Mouse (Mus musculus): ENCODE data around the gene Gm4871.
A peak's percentile ranks its signal among the peaks of the same experiment; 100 is the strongest.
"Not testable (repeated sequence)": the region's sequence is repeated elsewhere in the genome, so short reads cannot be mapped to it uniquely, and the experiment has no call there.

Gene Gm4871

DNA sequence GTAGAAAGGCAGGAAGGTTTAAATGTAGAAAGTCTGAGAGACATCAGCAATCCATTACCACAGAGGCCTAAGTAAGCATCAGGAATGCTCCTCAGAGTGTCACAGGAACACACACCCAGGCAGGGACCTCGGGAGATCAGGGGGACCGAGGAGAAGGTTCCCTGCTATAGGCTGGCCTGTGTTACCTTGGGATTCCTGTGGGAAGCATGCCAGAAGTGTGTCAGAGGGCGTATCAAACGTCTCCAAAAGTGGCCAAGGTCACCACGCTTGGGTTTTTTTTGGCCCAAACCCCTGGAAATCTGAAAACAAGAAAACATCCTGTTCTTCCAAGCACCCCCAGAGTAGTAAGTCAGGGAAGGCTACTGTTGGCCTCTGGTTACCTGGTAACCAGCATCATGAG, at the start of gene Gm4871:
TSS of gene Gm4871 (minus strand) at position 364 of the 400 bp plus-strand sequence.
- not testable (repeated sequence) for DNase-seq

GRCm38 (mm10) chr5:145081866-145082613, 49.5 kb upstream of the Gm4871 start:
- DNase-seq, result no peak

DNA sequence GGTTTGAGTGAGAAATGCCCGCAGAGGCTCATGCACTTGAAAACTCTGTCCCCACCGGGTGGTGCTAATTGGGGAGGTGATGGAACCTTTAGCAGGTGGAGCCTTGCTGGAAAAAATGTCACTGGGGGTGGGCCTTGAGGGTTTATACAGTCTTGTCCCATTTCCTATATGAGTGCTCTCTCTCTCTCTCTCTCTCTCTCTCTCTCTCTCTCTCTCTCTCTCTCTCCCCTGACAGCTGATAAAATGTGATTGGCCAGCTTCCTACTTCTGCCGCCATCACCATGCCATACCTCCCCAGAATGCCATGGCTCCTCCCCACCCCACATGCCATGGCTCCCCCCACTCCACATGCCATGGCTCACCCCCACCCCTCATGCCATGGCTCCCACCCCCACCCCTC, 42.5 kb upstream of the Gm4871 start:
- no peak for DNase-seq

DNA sequence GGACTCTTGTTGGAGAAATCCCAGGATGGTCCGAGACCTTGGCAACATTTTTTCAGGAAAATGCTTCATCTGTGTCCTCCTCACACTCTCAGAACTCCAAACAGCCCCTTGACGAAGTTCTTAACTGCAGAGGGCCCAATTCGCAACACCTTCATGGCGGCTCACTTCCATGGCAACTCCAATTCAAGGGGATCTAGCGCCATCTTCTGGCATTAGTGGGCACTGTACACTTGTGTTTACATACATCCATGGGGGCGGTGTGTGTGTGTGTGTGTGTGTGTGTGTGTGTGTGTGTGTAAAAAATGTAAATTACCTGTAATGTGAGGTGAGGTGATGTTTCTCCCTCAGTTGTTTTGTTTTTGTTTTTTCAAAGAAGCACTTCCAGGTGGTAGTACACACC, 38.8 kb upstream of the Gm4871 start:
- peak in 1 of 2 experiments; percentile 11 for DNase-seq

DNA sequence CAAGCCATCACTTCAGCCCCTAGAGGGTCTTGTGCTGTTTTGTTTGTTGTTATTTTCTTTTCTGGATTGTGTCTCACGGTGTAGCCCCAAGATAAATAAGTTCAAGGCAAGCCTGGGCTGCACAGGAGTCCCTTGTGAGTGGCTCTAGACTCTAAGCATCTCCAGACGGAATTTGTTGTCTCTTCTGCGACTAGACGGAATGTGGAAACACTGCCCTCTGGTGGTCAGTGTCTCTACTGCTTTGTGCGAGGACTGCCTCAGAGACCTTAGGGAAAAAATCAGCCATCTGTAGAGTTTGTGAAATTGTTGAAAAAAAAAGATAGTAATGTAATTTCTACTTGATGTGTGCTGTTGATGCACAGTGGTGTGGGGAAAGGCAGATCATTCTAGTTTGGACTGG, 37.2 kb upstream of the Gm4871 start:
- peak; percentile 75 to 77 for DNase-seq

- no peak for DNase-seq
These were observed 36.3 kb upstream of the Gm4871 start for GRCm38 (mm10) chr5:145068863-145069262.

DNA sequence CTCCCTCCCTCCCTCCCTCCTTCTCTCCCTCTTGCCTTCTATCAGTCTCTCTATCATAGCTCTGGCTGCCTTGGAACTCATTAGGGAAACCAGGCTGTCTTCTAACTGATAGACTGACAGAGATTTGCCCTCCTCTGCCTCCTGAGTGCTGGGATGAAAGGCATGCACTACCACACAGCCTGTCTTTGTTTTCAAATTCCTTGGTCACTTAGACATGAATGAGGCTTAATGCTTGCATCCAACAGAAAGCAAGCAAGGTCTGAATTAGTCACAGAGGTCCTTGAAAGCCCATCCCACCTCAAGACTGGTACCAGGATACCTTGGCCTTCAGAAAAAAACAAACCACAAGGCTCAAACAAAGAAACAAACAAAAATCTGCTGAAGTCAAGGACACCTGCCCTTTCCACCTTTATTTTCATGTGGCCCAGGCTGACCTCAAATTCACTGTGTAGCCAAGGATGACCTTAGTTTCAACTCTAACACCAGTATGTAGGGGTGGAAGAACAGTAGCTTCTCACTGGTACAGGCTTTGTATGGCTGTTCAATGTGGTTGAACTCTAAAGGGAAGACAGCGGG, 32.3 kb upstream of the Gm4871 start:
- DNase-seq, result no peak

- no peak for DNase-seq
These were observed 27.0 kb upstream of the Gm4871 start for GRCm38 (mm10) chr5:145059524-145059923.

DNA sequence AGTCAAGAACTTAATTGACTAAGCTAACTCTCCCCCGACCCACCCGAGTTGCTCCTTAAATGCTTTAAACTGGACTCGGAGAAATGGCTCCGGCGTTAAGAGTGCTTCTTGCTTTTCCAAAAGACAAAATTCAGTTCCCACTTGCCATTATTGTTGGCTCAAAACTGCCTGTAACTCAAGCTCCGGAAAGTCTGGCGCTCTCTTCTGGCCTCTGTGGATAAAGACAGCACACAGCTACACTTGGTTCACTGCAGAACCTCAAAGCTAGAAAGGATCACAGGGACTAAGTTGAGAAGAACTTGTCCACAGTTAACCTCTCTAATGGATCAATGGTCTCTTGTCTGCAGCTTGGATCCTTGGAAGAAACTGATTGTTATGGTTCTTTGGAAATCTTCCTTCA, 26.2 kb upstream of the Gm4871 start:
- no peak for DNase-seq

- no peak for DNase-seq
These were observed 25.4 kb upstream of the Gm4871 start for GRCm38 (mm10) chr5:145057907-145058306.

- DNase-seq, result not testable (repeated sequence)
These were observed 21.6 kb upstream of the Gm4871 start for GRCm38 (mm10) chr5:145054187-145054586.

- DNase-seq, result not testable (repeated sequence)
These were observed 10.1 kb upstream of the Gm4871 start, which contains the start of gene 1700018F24Rik for GRCm38 (mm10) chr5:145042690-145043089. Gene 1700018F24Rik (plus strand): TSS chr5:145042990.

- DNase-seq, result peak; percentile 26 to 33
These were observed 9.1 kb upstream of the Gm4871 start for GRCm38 (mm10) chr5:145041628-145042027.

- DNase-seq, result not testable (repeated sequence)
These were observed 2.1 kb downstream of the Gm4871 start for GRCm38 (mm10) chr5:145030476-145030875.

- not testable (repeated sequence) for DNase-seq
These were observed 11.8 kb downstream of the Gm4871 start for GRCm38 (mm10) chr5:145020712-145021111.

- not testable (repeated sequence) for DNase-seq
These were observed 12.3 kb downstream of the Gm4871 start for GRCm38 (mm10) chr5:145020254-145020653.

DNA sequence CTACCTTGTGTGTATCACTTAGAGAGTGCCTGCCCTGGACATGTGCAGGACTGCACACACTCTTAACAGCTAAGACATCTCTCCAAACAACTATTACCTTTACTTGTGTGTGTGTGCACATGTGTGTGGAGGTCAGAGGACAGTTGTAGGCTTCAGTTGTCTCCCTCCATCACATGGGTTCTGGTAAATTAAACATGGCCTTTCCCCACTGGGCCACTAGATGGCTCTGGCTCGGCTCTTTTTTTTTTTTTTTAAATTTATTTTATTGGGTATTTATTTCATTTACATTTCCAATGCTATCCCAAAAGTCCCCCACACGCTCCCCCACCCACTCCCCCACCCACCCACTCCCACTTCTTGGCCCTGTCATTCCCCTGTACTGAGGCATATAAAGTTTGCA, 15.8 kb downstream of the Gm4871 start:
- not testable (repeated sequence) for DNase-seq

DNA sequence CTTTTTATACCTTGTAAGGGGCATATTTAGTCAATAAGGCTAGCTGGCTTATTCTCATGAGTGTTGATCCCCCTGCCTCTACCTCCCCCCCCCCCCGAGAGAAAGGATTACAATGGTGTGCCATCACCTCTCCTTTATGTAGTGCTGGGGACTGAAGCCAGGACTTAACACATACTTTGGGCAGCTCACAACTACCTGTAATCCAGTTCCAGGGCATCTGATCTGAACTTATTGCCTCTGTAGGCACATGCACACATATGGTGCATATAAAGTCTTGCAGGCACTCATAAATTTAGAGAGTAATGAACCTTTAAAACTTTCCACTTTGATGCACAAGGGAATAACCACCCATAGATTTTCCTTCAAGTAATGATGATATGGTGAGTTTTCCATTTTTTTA, 18.3 kb downstream of the Gm4871 start:
- no peak for DNase-seq

- no peak for DNase-seq
These were observed 23.5 kb downstream of the Gm4871 start for GRCm38 (mm10) chr5:145008878-145009659.

DNA sequence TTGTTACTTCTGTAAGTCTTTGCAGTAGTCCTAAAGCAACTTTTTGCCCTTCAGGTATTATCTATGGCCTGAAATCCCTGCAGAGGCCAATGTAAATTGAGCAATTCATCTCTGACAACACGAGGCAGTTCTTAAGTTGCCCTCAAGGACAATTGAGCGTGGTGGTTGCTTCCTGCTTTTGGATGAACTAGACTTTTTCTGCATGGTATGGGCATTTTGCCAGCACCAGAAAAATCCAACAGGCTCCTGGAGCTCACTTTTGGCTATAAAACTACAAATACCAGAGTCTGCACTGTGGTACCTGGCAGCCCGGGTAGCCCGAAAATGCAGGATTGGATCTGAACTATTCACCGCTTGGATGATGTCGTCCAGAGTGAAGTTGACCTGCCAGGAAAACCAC, 27.0 kb downstream of the Gm4871 start:
- no peak for DNase-seq

DNA sequence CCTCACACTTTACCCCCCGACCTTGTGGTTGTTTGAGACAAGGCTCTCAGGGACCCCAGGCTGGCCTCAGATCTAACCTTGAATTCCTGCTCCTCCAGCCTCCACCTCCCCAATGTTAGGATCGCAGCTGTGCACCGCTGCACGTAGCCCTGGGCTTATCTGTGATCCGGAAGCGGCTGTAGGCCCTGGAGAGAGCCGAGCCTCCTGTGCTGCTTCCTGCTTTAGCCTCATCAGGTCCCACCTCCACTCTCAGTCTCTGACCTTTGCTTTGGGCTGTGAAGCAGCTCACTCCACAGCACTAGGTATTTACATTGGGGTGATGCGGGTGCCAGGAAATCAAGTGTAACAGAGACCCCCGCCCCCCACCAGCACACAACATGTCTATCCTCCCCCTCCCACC, 28.1 kb downstream of the Gm4871 start:
- DNase-seq, result no peak

DNA sequence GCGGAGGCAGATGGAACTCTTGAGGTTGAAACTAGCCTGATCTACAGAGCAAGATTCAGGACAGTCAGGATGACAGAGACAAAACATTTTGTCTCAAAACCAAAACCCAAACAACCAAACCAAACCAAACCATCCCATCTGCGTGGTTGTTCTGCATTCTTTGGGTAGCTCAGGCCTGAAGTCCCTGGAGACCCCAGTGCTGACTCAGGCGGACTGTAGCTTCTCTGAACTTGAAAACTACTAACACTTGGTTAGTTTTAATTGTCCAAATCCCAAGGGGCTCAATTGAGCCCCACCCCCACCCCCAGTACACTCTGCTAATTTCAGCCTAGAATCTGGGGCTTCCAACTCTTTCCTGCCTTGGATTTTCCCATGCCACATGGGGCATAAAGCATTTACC, 29.2 kb downstream of the Gm4871 start:
- DNase-seq, result no peak

GRCm38 (mm10) chr5:144998491-144998890, 34.1 kb downstream of the Gm4871 start:
- DNase-seq, result no peak

GRCm38 (mm10) chr5:144990481-144990880, 42.1 kb downstream of the Gm4871 start:
- DNase-seq, result no peak

Data from B cell, adult 2 months (primary cell).